Mouse (Mus musculus) midbrain, embryonic 13.5 days (tissue): ENCODE measurements around the gene Mpv17l. TPM values are rescaled to one million over a fixed set of nuclear protein-coding genes. Genes with fewer than 3 reads are reported as not detected.
A peak's percentile ranks its signal among the peaks of the same experiment; 100 is the strongest.

ENCODE experiments used
- ATAC-seq: fragments of 200-750 bp; cut with Nextera tagmentation; 2 replicates; pipeline ENCODE4 v1.8.0; 2017; ENCODE audit warnings: mild to moderate bottlenecking, moderate TSS enrichment, moderate library complexity
- H3K27ac ChIP-seq: fragments of 300-500 bp; sonication (generic); 2 replicates; pipeline ENCODE4 v1.5.1; 2015; ENCODE audit warnings: inconsistent platforms, mild to moderate bottlenecking, moderate library complexity
- H3K27me3 ChIP-seq: fragments of 300-500 bp; sonication (generic); 2 replicates; pipeline ENCODE4 v1.6.1; 2015; ENCODE audit warnings: mild to moderate bottlenecking, inconsistent platforms
- H3K36me3 ChIP-seq: fragments of 300-500 bp; sonication (generic); 2 replicates; pipeline ENCODE4 v1.6.1; 2015; ENCODE audit warnings: mild to moderate bottlenecking, inconsistent platforms
- H3K4me1 ChIP-seq: fragments of 300-500 bp; sonication (generic); replicated peaks from 2 replicates; pipeline ENCODE4 v1.6.1; 2015; ENCODE audit warnings: inconsistent platforms
- H3K4me2 ChIP-seq: fragments of 300-500 bp; sonication (generic); replicated peaks from 2 replicates; pipeline ENCODE4 v1.6.1; 2015; ENCODE audit warnings: moderate library complexity, mild to moderate bottlenecking, inconsistent platforms
- H3K4me3 ChIP-seq: fragments of 300-500 bp; sonication (generic); replicated peaks from 2 replicates; pipeline ENCODE4 v1.5.1; 2015; ENCODE audit warnings: mild to moderate bottlenecking, inconsistent platforms
- H3K9ac ChIP-seq: fragments of 300-500 bp; sonication (generic); replicated peaks from 2 replicates; pipeline ENCODE4 v1.6.1; 2015; ENCODE audit warnings: mild to moderate bottlenecking, inconsistent platforms
- H3K9me3 ChIP-seq: fragments of 300-500 bp; sonication (generic); 2 replicates; pipeline ENCODE4 v1.6.1; 2016; ENCODE audit warnings: mild to moderate bottlenecking, inconsistent platforms
- WGBS: fragments of 180-500 bp; shearing (Covaris S2); methylation state at CpG from one replicate; pipeline ENCODE4 v1.1.7; 2015; 5-methylcytosine and 5-hydroxymethylcytosine counted together
- polyA plus RNA-seq: library from polyadenylated mRNA; unstranded; fragments of >200 nt; fragmentation: Nextera tagmentation; extraction: Ambion mirVana; gene quantifications from 2 replicates; pipeline ENCODE4 v1.2.1, GENCODE M21; 2015

Mpv17l gene
- polyA plus RNA-seq, 1 experiment from 2014 or later, result 9.3 TPM

DNA sequence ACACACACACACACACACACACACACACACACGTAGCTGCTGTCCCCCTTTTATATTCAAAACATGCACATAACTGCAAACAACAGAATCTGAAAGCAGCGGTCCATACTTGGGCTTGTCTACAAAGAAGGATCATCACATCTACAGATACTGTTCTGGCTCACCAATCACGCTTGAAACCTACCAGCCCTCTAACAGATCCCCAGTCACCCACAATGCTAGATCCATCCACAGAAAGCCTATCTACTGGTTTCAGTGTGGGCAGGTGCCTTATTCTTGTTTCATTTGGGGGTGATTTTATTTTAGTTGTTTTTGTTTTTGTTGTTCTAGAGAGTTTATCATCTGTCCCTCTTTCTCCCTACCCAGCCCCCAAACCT, 83.2 kb downstream of the Mpv17l start:
- ATAC-seq, result peak; percentile 44
- 44% methylated on average over 3 of the region's 3 CpGs for WGBS
- H3K27me3 ChIP-seq, result no peaks in the 10 kb centered on the region

GRCm38 (mm10) chr16:13986574-13987478, 83.9 kb downstream of the Mpv17l start, which contains the start of the genes 2900011O08Rik and Ifitm7:
Gene 2900011O08Rik, plus strand, starts transcription at chr16:13986604.
Gene Ifitm7, minus strand, starts transcription at chr16:13986888.
- WGBS, result under 1% methylated on average over 31 of the region's 31 CpGs
- peaks cover 26% of the 10 kb centered on the region for H3K4me1 ChIP-seq

More for the DNA sequence above, 83.2 kb downstream of the Mpv17l start:
- peak overlapping the region; percentile 81 for H3K9ac ChIP-seq
- peak overlapping the region; percentile 94 for H3K27ac ChIP-seq
- peak overlapping the region; percentile 70 for H3K4me2 ChIP-seq
- H3K36me3 ChIP-seq, result no peaks in the 10 kb centered on the region
- no peaks in the 10 kb centered on the region for H3K9me3 ChIP-seq
- peak overlapping the region; percentile 71 for H3K4me3 ChIP-seq
- H3K4me1 ChIP-seq, result peaks cover 26% of the 10 kb centered on the region

DNA sequence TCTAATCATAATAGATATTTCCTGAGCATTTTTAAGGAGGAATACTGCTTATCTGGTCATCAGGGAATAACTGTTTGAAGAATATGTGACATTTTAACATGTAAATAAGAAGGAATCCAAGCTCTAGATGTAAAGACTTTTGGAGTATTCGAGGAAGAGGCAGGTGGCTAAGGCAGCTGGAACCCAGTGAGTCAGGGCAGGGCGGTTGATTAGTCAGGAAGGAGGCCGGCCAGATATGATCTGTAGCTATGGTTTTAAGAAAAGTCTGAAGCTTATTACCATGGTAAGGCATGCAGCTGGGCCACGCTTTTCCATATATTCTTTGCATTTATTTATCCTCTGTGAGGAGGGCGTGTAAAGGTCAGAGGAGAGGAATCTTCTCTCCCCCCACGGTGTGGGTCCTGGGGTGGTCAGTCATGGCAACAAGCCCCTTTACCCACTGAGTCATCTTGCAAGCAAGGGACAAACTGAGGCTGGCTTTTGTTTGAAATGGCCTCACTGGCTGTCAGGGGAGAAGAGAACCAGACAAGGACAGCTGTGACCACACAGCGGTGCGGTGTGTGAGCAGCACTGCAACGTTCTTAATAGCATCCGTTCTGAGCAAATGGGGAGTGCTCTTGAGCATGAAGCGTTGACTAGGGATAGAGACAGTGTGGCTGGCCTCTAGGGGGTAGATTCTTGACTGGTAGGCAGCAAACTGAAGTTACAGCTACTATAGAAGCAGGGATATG, 89.7 kb downstream of the Mpv17l start:
- Histone ChIP-seq H3K4me1 (peaks cover 20% of the 10 kb centered on the region), H3K9ac (no peak overlapping the region), H3K27me3 (no peaks in the 10 kb centered on the region), H3K4me3 (no peak overlapping the region), H3K4me2 (no peak overlapping the region), H3K36me3 (peaks cover 5% of the 10 kb centered on the region; the same call in 1 of the 2 replicates), H3K27ac (no peak overlapping the region), H3K9me3 (no peaks in the 10 kb centered on the region)
- 87% methylated on average over 11 of the region's 11 CpGs for WGBS
- ATAC-seq, result no peak

More at GRCm38 (mm10) chr16:13986574-13987478, 83.9 kb downstream of the Mpv17l start, which contains the start of the genes 2900011O08Rik and Ifitm7:
- no peaks in the 10 kb centered on the region for H3K27me3 ChIP-seq
- peaks cover under 1% of the 10 kb centered on the region; the same call in 1 of the 2 replicates for H3K36me3 ChIP-seq
- ATAC-seq, result peak; percentile 87
- H3K4me2 ChIP-seq, result peak within 1 kb of the TSS; percentile 70
- peak within 1 kb of the TSS; percentile 71 for H3K4me3 ChIP-seq
- H3K27ac ChIP-seq, result peak within 1 kb of the TSS; percentile 94
- no peaks in the 10 kb centered on the region for H3K9me3 ChIP-seq
- H3K9ac ChIP-seq, result peak within 1 kb of the TSS; percentile 81

DNA sequence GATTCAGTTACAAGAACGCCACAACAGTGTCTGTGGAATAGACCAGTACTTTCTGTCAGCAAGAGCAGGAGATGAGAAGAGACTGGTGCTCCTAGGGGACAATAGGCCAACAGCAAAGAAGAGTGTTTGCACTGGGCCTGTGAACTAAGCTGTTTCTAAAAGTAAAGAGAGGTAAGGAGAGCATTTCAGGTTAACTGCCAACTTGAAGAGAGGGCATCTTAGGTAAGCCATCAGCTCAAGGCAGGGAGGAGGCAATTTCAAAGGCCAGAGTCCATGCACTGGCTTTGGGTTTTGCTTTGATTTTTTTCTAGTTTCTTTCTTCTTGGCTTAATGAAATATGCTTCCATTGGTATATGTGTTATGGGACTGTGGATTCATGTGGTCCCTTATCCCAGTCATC, 91.1 kb downstream of the Mpv17l start:
- Histone ChIP-seq H3K9ac (no peak overlapping the region), H3K4me3 (no peak overlapping the region), H3K4me2 (no peak overlapping the region), H3K27ac (no peak overlapping the region), H3K9me3 (no peaks in the 10 kb centered on the region), H3K27me3 (no peaks in the 10 kb centered on the region), H3K36me3 (peaks cover 5% of the 10 kb centered on the region; the same call in 1 of the 2 replicates), H3K4me1 (peaks cover 7% of the 10 kb centered on the region; the same call in 1 of the 2 replicates)
- 86% methylated on average over 1 of the region's 1 CpGs for WGBS
- no peak for ATAC-seq

- Histone ChIP-seq H3K27me3 (no peaks in the 10 kb centered on the region), H3K36me3 (peaks cover 5% of the 10 kb centered on the region; the same call in 1 of the 2 replicates), H3K4me3 (no peak overlapping the region), H3K4me1 (0 out of 2 replicates have a peak, but pooled peaks cover 3% of the 10 kb centered on the region), H3K27ac (no peak overlapping the region), H3K9ac (no peak overlapping the region), H3K4me2 (no peak overlapping the region), H3K9me3 (no peaks in the 10 kb centered on the region)
- no peak for ATAC-seq
- 96% methylated on average over 1 of the region's 1 CpGs for WGBS
Measured at GRCm38 (mm10) chr16:13994502-13994901, 91.5 kb downstream of the Mpv17l start.

Other genes starting within 250 kb of the Mpv17l start
- gene Parn, start 235.0 kb upstream of the Mpv17l start, polyA plus RNA-seq, result 37.7 and 39.9 TPM in 2 replicates
- 53.7 and 54.5 TPM in 2 replicates for gene Bfar, start 231.3 kb upstream of the Mpv17l start, polyA plus RNA-seq
- 8.9 and 9.0 TPM in 2 replicates for gene 3110001I22Rik, start 231.2 kb upstream of the Mpv17l start, polyA plus RNA-seq
- 0.21 and 0.47 TPM in 2 replicates for gene Pla2g10, start 172.2 kb upstream of the Mpv17l start, polyA plus RNA-seq
- gene Rrn3, start 122.5 kb upstream of the Mpv17l start, polyA plus RNA-seq, result 123 and 130 TPM in 2 replicates
- gene Ntan1, start 84.3 kb upstream of the Mpv17l start, polyA plus RNA-seq, result 217 and 231 TPM in 2 replicates
- gene Pdxdc1, start within 50 bp of the Mpv17l start, polyA plus RNA-seq, result 66.3 and 68.7 TPM in 2 replicates
- gene 2900011O08Rik, start 83.4 kb downstream of the Mpv17l start, polyA plus RNA-seq, result 111 and 122 TPM in 2 replicates
- 1.9 and 2.0 TPM in 2 replicates for gene Ifitm7, start 83.7 kb downstream of the Mpv17l start, polyA plus RNA-seq